Mouse (Mus musculus) E14TG2a.4 (cell line): ENCODE measurements around the gene Bcor.

Experiments
- CTCF ChIP-seq: conservative IDR thresholded peaks from 2 replicates; pipeline ENCODE4 v1.5.1; 2014; ENCODE audit warnings: low read length
- NANOG ChIP-seq: IDR thresholded peaks from 2 replicates; pipeline ENCODE4 v1.6.1; 2014; ENCODE audit warnings: borderline replicate concordance, low read length, mixed read lengths

DNA sequence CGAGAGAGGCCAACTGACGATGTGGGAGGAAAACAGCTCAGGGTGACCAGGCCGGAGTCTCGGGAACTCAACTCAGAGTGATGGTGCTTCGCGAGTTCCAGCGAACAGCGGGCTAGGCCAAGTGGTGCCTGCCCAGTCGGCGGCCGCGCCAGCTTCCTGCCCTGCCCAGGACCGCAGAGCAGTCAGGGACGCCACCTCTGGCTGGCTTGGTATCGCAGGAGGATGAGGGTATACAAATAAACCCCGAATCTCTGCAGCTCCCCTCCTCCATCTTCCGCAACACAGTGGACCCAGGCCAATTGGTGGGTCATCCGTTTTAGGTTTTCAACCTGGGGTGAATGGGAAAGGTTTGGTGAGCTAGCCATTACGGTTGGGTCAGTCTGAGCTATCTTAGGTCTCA lies 25.6 kb downstream of the Bcor start:
- no peak for TF ChIP-seq CTCF
- TF ChIP-seq NANOG: no peak
